Mouse (Mus musculus) liver, postnatal 0 days (tissue): ENCODE results near the gene Lsmem1. TPM values are rescaled to one million over a fixed set of nuclear protein-coding genes. Genes with fewer than 3 reads are reported as not detected.

Source experiments
- ATAC-seq: fragments of 200-750 bp; cut with Nextera tagmentation; 2 replicates; pipeline ENCODE4 v1.8.0; 2017; ENCODE audit warnings: mild to moderate bottlenecking, moderate library complexity
- DNase-seq: peaks from one replicate; pipeline ENCODE4 v3.0.0-alpha.2; 2016
- H3K27ac ChIP-seq: fragments of 300-500 bp; sonication (generic); 2 replicates; pipeline ENCODE4 v1.5.1; 2014; ENCODE audit warnings: antibody characterized with exemption, moderate library complexity, mild to moderate bottlenecking, low read depth
- H3K27me3 ChIP-seq: fragments of 300-500 bp; sonication (generic); 2 replicates; pipeline ENCODE4 v1.6.1; 2014; ENCODE audit warnings: low read length, control low read depth, mixed read lengths; ENCODE audit not compliant: insufficient read depth
- H3K36me3 ChIP-seq: fragments of 300-500 bp; sonication (generic); replicated peaks from 2 replicates; pipeline ENCODE4 v1.6.1; 2014; ENCODE audit warnings: mild to moderate bottlenecking, control low read depth, low read length, moderate library complexity, mixed read lengths; ENCODE audit not compliant: insufficient read depth
- H3K4me1 ChIP-seq: fragments of 300-500 bp; sonication (generic); 2 replicates; pipeline ENCODE4 v1.6.1; 2014; ENCODE audit warnings: antibody characterized with exemption, mild to moderate bottlenecking, control low read depth; ENCODE audit not compliant: insufficient read depth
- H3K4me2 ChIP-seq: fragments of 300-500 bp; sonication (generic); 2 replicates; pipeline ENCODE4 v1.6.1; 2014; ENCODE audit warnings: low read depth, mild to moderate bottlenecking, low read length, moderate library complexity, mixed read lengths
- H3K4me3 ChIP-seq: fragments of 300-500 bp; sonication (generic); 2 replicates; pipeline ENCODE4 v1.5.1; 2014; ENCODE audit warnings: low read depth, low read length
- H3K9ac ChIP-seq: fragments of 300-500 bp; sonication (generic); replicated peaks from 2 replicates; pipeline ENCODE4 v1.6.1; 2014; ENCODE audit warnings: mild to moderate bottlenecking, moderate library complexity
- H3K9me3 ChIP-seq: fragments of 300-500 bp; sonication (generic); 2 replicates; pipeline ENCODE4 v1.6.1; 2016; ENCODE audit warnings: mild to moderate bottlenecking, control low read depth, low read length, mixed read lengths
- CTCF ChIP-seq: sonication (generic); IDR thresholded peaks from 2 replicates; pipeline ENCODE4 v1.5.1; 2016; ENCODE audit warnings: antibody characterized with exemption, low read depth
- EP300 ChIP-seq: IDR thresholded peaks from 2 replicates; pipeline ENCODE4 v1.6.1; 2016; ENCODE audit warnings: antibody characterized with exemption, low read depth, mild to moderate bottlenecking
- WGBS: fragments of 180-500 bp; shearing (Covaris S2); extraction: QIAGEN DNeasy Blood & Tissue Kit; methylation state at CpG from one replicate; pipeline ENCODE4 v1.1.7; 2014; ENCODE audit not compliant: insufficient replicate concordance; 5-methylcytosine and 5-hydroxymethylcytosine counted together
- polyA plus RNA-seq: library from polyadenylated mRNA; unstranded; fragments of >200 nt; fragmentation: Nextera tagmentation; extraction: Ambion mirVana; gene quantifications from 2 replicates; pipeline ENCODE4 v1.2.1, GENCODE M21; 2015

Lsmem1 gene
- polyA plus RNA-seq, 1 experiment from 2014 or later = not detected

DNA sequence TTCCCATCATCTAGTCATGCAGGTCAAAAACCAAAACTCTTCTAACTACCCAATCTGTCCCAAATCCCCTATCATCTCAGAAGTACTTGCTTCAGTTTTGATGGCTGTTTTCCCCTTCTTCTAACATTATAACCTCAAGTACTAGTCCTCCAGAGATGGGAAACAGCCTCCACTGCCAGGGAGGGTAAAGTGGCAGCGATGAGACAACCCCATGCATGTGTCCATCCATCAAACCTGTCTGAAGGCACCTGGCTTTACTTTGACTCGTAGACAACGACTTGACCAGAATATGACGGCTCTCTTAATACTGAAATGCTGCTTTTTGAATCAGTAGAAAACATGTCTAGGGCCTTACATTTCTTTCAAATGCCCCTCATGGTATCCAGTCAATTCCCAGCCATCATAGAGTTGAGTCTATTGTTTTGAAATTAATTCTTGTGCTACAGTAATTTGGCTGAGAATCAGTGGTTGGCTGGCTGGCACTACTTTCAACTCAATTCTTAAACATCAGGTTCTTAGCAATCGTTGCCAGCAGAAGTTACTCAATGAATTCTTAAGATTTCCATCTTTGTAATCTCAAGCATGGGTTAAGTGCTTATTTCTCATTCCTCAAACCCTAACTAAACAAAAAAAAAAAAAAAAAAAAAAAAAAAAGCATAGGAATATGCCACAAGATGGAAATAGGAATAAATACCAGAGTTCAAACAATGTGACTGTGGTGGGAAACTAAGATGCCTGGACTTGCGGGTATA is 1.4 kb upstream of the Lsmem1 start:
- no peaks in the 10 kb centered on the region for H3K4me1 ChIP-seq
- H3K9ac ChIP-seq = no peak overlapping the region
- H3K4me2 ChIP-seq = no peak overlapping the region
- no peak for DNase-seq
- no peak overlapping the region for H3K27ac ChIP-seq
- H3K36me3 ChIP-seq = peaks cover 39% of the 10 kb centered on the region
- no peaks in the 10 kb centered on the region for H3K9me3 ChIP-seq
- WGBS = 83% methylated on average over 6 of the region's 6 CpGs
- no peak overlapping the region for H3K4me3 ChIP-seq
- no peaks in the 10 kb centered on the region for H3K27me3 ChIP-seq
- TF ChIP-seq CTCF (no peak), EP300 (no peak)
- ATAC-seq = no peak

DNA sequence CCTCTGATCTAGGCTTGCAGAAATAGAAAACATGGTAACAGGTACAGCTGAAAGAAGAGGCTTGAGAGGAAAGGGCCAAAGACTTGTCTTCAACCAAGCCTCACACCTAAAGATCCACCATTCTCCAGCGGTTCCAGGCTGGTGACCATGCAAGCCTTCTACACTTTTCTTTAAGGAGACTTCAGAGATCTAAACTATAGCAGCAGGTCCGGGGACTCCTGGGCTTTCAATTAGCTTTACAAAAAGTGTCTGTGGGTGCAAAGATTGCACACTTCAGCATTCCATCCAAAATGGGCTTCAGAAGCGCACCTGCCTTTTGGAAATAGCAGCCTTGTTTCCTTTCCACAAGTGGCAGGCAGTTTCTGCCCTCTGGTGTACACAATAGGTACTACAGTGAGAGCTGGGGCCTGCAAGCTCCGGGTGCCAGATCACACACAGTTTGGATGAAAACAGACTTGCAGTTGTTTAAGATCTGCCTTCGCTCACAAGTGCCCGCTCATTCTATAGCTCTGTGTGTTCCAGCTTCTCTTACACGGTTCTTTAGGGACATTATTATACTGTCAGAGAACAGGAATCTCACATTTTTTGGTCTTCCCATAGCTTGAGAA is 609 bp upstream of the Lsmem1 start:
- 46% methylated on average over 7 of the region's 7 CpGs for WGBS
- peak; percentile 60 for ATAC-seq

DNA sequence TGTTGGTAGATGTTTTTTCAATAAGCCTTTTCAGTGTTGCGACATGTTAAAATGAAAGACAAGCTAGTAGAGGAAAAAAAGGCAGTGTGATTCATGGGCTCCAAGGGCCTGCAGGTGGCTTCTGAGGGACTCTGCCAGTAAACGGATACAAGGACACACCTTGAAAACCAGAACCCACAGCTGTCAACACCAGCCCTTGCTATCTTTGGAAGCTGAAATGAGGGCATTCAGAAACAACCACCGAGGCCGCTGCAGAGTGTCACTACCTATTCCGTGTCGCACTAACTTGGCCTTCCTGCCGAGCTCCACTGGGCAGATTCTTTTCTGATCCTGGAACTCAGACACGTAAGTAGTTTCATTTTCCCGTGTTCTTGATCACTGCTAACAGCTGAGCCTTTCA is 863 bp downstream of the Lsmem1 start:
- WGBS = 72% methylated on average over 9 of the region's 9 CpGs
- Histone ChIP-seq H3K27ac (no peak overlapping the region), H3K27me3 (no peaks in the 10 kb centered on the region), H3K9me3 (no peaks in the 10 kb centered on the region), H3K36me3 (peaks cover 18% of the 10 kb centered on the region), H3K4me3 (no peak overlapping the region), H3K9ac (no peak overlapping the region), H3K4me1 (no peaks in the 10 kb centered on the region), H3K4me2 (no peak overlapping the region)
- DNase-seq (no peak), ATAC-seq (no peak)
- TF ChIP-seq CTCF (no peak), EP300 (no peak)

More for the DNA sequence above, 609 bp upstream of the Lsmem1 start:
- TF ChIP-seq EP300 = no peak
- peak; percentile 84 for TF ChIP-seq CTCF
- H3K36me3 ChIP-seq = peaks cover 32% of the 10 kb centered on the region
- no peak overlapping the region for H3K4me2 ChIP-seq
- no peaks in the 10 kb centered on the region for H3K9me3 ChIP-seq
- H3K27ac ChIP-seq = no peak overlapping the region
- no peak overlapping the region for H3K9ac ChIP-seq
- no peaks in the 10 kb centered on the region for H3K27me3 ChIP-seq
- DNase-seq = peak; percentile 59
- no peak overlapping the region for H3K4me3 ChIP-seq
- H3K4me1 ChIP-seq = no peaks in the 10 kb centered on the region

DNA sequence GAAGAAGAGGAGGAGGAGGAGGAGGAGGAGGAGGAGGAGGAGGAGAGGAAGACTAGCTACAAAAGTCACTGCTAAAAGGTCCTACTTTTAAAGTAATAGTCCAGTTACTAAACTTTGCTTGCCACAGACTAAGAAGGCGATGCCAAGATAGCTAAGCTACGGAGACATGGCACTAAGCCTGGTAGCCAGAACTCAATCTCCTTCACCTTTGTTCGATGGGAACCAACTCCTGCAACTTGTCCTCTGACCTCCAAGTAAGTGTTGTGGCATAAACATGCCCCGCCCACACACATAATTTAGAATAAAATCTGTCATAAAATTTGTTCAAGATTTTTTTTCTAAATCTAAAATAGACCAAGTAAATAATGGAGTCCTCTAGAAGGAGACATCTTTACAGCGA is 1.3 kb downstream of the Lsmem1 start:
- Histone ChIP-seq H3K27me3 (no peaks in the 10 kb centered on the region), H3K4me2 (no peak overlapping the region), H3K9ac (no peak overlapping the region), H3K27ac (no peak overlapping the region), H3K4me1 (no peaks in the 10 kb centered on the region), H3K36me3 (peaks cover 18% of the 10 kb centered on the region), H3K4me3 (no peak overlapping the region), H3K9me3 (no peaks in the 10 kb centered on the region)
- WGBS = 76% methylated on average over 5 of the region's 5 CpGs
- ATAC-seq = no peak
- TF ChIP-seq EP300 = no peak
- no peak for TF ChIP-seq CTCF
- no peak for DNase-seq

DNA sequence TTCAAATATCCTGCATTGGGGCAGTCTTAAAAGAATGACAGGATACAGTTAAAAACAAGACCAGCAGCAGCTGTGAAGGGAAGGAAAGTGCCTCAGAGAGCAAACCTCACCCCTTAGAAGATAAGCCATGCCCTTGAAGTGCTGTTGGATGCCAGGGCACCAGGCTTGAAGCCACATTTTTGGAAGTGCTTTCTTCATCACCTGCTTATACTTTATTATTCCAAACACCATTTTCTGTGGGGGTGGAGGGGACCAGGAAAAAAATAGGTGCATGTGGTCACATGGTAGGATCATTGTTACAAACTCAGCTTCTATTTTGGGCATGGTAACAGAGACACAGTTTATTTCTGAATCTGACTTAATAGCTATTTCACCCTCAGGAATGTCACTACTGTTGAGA is 1.8 kb downstream of the Lsmem1 start:
- Histone ChIP-seq H3K9me3 (no peaks in the 10 kb centered on the region), H3K4me1 (no peaks in the 10 kb centered on the region), H3K4me3 (no peak overlapping the region), H3K9ac (no peak overlapping the region), H3K27ac (no peak overlapping the region), H3K36me3 (peaks cover 13% of the 10 kb centered on the region), H3K4me2 (no peak overlapping the region), H3K27me3 (no peaks in the 10 kb centered on the region)
- ATAC-seq = no peak
- DNase-seq = no peak
- TF ChIP-seq CTCF (no peak), EP300 (no peak)

DNA sequence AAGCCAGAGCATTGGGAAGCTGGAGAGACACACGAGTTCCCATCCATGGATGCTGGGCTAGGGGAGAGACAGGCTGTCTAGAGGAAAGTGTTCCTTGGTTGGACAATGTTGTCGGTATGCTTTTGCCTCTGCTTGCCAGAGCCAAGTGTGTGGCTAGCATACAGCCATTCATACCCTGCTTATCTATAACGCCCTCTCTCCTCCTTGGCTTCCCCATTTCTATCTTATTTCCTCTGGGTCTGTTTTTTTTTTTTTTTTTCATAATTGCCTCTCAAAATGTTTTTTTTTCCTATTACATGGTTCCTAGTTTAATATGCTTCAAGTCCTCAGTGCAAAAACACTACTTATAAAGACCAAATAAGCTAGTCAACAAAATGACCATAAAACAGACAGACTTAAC is 13.8 kb downstream of the Lsmem1 start:
- Histone ChIP-seq H3K27me3 (no peaks in the 10 kb centered on the region), H3K9me3 (no peaks in the 10 kb centered on the region), H3K27ac (no peak overlapping the region), H3K9ac (no peak overlapping the region), H3K4me3 (no peak overlapping the region), H3K4me1 (no peaks in the 10 kb centered on the region), H3K4me2 (no peak overlapping the region), H3K36me3 (no peaks in the 10 kb centered on the region)
- no peak for ATAC-seq
- TF ChIP-seq EP300 (no peak), CTCF (no peak)
- no peak for DNase-seq
- 43% methylated on average over 3 of the region's 3 CpGs for WGBS
